8 mouse cellular contexts compared by ENCODE assay signal in genomic region chr10:81082168-81082960, GRCm38 (mm10). TPM values are rescaled to one million over a fixed set of nuclear protein-coding genes. Genes with fewer than 3 reads are reported as not detected.
A peak's percentile ranks its signal among the peaks of the same experiment; 100 is the strongest.
DNase-seq lines count a peak whose midpoint lies in the region; ATAC-seq lines count a peak whose summit lies in the region.

No protein-coding gene starts in this region.

- H3K4me2 ChIP-seq in hindbrain, embryonic 16.5 days (ENCODE audit: low read length) = no peak overlapping the region

- H3K4me1 ChIP-seq in hindbrain, embryonic 16.5 days (ENCODE audit: control insufficient read depth, insufficient read depth, low read depth, low read length) = no peaks in the 10 kb centered on the region

- H3K36me3 ChIP-seq in hindbrain, embryonic 16.5 days (ENCODE audit: control insufficient read depth, insufficient read depth, low read length) = peaks cover 41% of the 10 kb centered on the region

- no peak overlapping the region for H3K27ac ChIP-seq in hindbrain, embryonic 16.5 days (ENCODE audit: low read depth, low read length)

- peak; percentile 53 for ATAC-seq in hindbrain, embryonic 16.5 days

- no peak overlapping the region for H3K4me3 ChIP-seq in hindbrain, embryonic 16.5 days (ENCODE audit: low read length)

- 77% methylated on average over 7 of the region's 7 CpGs for WGBS in hindbrain, embryonic 16.5 days

- peak; percentile 62 for DNase-seq in T-cell, adult 2 months (ENCODE audit: low spot score)
- DNase-seq in cerebellum, adult 9-10 months = peak; percentile 88
- peak; percentile 38 to 86 for DNase-seq in frontal cortex, adult 2 months (ENCODE audit: extremely low spot score in 1 of 2, low spot score in 1 of 2)
- peak; percentile 63 to 71 for DNase-seq in layer of hippocampus, postnatal 36 days
- peak; percentile 68 for DNase-seq in lung, postnatal 25 days (ENCODE audit: low spot score)
- peak; percentile 79 to 86 for DNase-seq in right cerebral cortex, adult 2 months (ENCODE audit: low spot score in 2 of 2)
- DNase-seq in urinary bladder, postnatal 25 days (ENCODE audit: low spot score) = peak; percentile 61

- no peaks in the 10 kb centered on the region for H3K27me3 ChIP-seq in hindbrain, embryonic 16.5 days (replicated peaks; ENCODE audit: control insufficient read depth, insufficient read depth, low read length)

- no peak overlapping the region for H3K9ac ChIP-seq in hindbrain, embryonic 16.5 days (ENCODE audit: low read depth, low read length)

- H3K9me3 ChIP-seq in hindbrain, embryonic 16.5 days (ENCODE audit: control insufficient read depth, low read length) = no peaks in the 10 kb centered on the region

RNA-seq across cellular contexts. Expression of gene Thop1, which starts 12.5 kb away (rescaled TPM):
- polyA plus RNA-seq in frontal cortex, adult 2 months (2012; rRNA removed) = 60.8 and 63.1 TPM in 2 replicates
- polyA plus RNA-seq in hindbrain, embryonic 16.5 days (2015; fragmentation: Nextera tagmentation; extraction: Ambion mirVana) = 49.8 and 53.5 TPM in 2 replicates
- total RNA-seq in layer of hippocampus, postnatal 36 days (2021) = 10 to 100 TPM; 48.9 to 55.3 TPM

RNA-seq across cellular contexts. Expression of gene Creb3l3, which starts 16.3 kb away (rescaled TPM):
- 0.44 and 0.63 TPM in 2 replicates for polyA plus RNA-seq in frontal cortex, adult 2 months (2012; rRNA removed)
- 0.24 and 0.32 TPM in 2 replicates for polyA plus RNA-seq in hindbrain, embryonic 16.5 days (2015; fragmentation: Nextera tagmentation; extraction: Ambion mirVana)
- under 1 TPM; 0.52 to 0.71 TPM for total RNA-seq in layer of hippocampus, postnatal 36 days (2021)

RNA-seq across cellular contexts. Expression of gene Sgta, which starts 22.4 kb away (rescaled TPM):
- 207 and 208 TPM in 2 replicates for polyA plus RNA-seq in frontal cortex, adult 2 months (2012; rRNA removed)
- polyA plus RNA-seq in hindbrain, embryonic 16.5 days (2015; fragmentation: Nextera tagmentation; extraction: Ambion mirVana) = 334 and 346 TPM in 2 replicates
- 100 to 1,000 TPM; 174 to 175 TPM for total RNA-seq in layer of hippocampus, postnatal 36 days (2021)

RNA-seq across cellular contexts. Expression of gene Map2k2, which starts 23.4 kb away (rescaled TPM):
- polyA plus RNA-seq in frontal cortex, adult 2 months (2012; rRNA removed) = 189 and 202 TPM in 2 replicates
- polyA plus RNA-seq in hindbrain, embryonic 16.5 days (2015; fragmentation: Nextera tagmentation; extraction: Ambion mirVana) = 236 and 240 TPM in 2 replicates
- 100 to 1,000 TPM; 132 to 141 TPM for total RNA-seq in layer of hippocampus, postnatal 36 days (2021)

RNA-seq across cellular contexts. Expression of gene Slc39a3, which starts 45.1 kb away (rescaled TPM):
- 67.1 and 70.1 TPM in 2 replicates for polyA plus RNA-seq in frontal cortex, adult 2 months (2012; rRNA removed)
- 48.3 and 54.3 TPM in 2 replicates for polyA plus RNA-seq in hindbrain, embryonic 16.5 days (2015; fragmentation: Nextera tagmentation; extraction: Ambion mirVana)
- 10 to 100 TPM; 69.6 to 71.4 TPM for total RNA-seq in layer of hippocampus, postnatal 36 days (2021)
